Comparison of ENCODE assay signal across 7 mouse cellular contexts in genomic region chr14:119005834-119006233, GRCm38 (mm10).
DNase-seq lines count a peak whose midpoint lies in the region; ATAC-seq lines count a peak whose summit lies in the region.

No protein-coding gene starts in this region.

- WGBS in kidney, embryonic 16.5 days: 11% methylated on average over 5 of the region's 5 CpGs
- WGBS in hindbrain, embryonic 15.5 days: 12% methylated on average over 5 of the region's 5 CpGs
- 4% methylated on average over 5 of the region's 5 CpGs for WGBS in neural tube, embryonic 12.5 days

- peak overlapping the region; percentile 3; the same call in 1 of the 2 replicates for H3K4me3 ChIP-seq in kidney, embryonic 16.5 days (ENCODE audit: low read length)
- H3K4me3 ChIP-seq in hindbrain, embryonic 15.5 days: peak overlapping the region; percentile 48
- H3K4me3 ChIP-seq in neural tube, embryonic 12.5 days: no peak overlapping the region

- no peak for DNase-seq in kidney, adult 11 months
- peak; percentile 61 for DNase-seq in brain, adult 2 months (ENCODE audit: low read depth, low spot score)
- no peak for DNase-seq in spleen, postnatal 14 days (ENCODE audit: low spot score in 2 of 2)
- DNase-seq in gastrocnemius, adult 18-20 months (ENCODE audit: low spot score): no peak

- peaks cover 2% of the 10 kb centered on the region; the same call in 1 of the 2 replicates for H3K9me3 ChIP-seq in kidney, embryonic 16.5 days (ENCODE audit: low read length)
- H3K9me3 ChIP-seq in hindbrain, embryonic 15.5 days: no peaks in the 10 kb centered on the region
- no peaks in the 10 kb centered on the region for H3K9me3 ChIP-seq in neural tube, embryonic 12.5 days

- H3K9ac ChIP-seq in kidney, embryonic 16.5 days (replicated peaks; ENCODE audit: low read length): no peak overlapping the region
- H3K9ac ChIP-seq in hindbrain, embryonic 15.5 days: peak overlapping the region; percentile 37
- no peak overlapping the region for H3K9ac ChIP-seq in neural tube, embryonic 12.5 days

- no peak for ATAC-seq in kidney, embryonic 16.5 days (ENCODE audit: low FRiP score, low TSS enrichment)
- no peak for ATAC-seq in hindbrain, embryonic 15.5 days (ENCODE audit: low FRiP score, low read depth)
- ATAC-seq in neural tube, embryonic 12.5 days (ENCODE audit: low FRiP score, low read depth): peak; percentile 13; the same call in 1 of the 2 replicates

- H3K36me3 ChIP-seq in kidney, embryonic 16.5 days (ENCODE audit: insufficient read depth, low read length): peaks cover 10% of the 10 kb centered on the region
- H3K36me3 ChIP-seq in hindbrain, embryonic 15.5 days: peaks cover 8% of the 10 kb centered on the region
- peaks cover 13% of the 10 kb centered on the region for H3K36me3 ChIP-seq in neural tube, embryonic 12.5 days

- H3K4me1 ChIP-seq in kidney, embryonic 16.5 days (ENCODE audit: insufficient read depth, low read length): peaks cover 6% of the 10 kb centered on the region; the same call in 1 of the 2 replicates
- peaks cover 9% of the 10 kb centered on the region for H3K4me1 ChIP-seq in hindbrain, embryonic 15.5 days (replicated peaks)
- peaks cover 6% of the 10 kb centered on the region; the same call in 1 of the 2 replicates for H3K4me1 ChIP-seq in neural tube, embryonic 12.5 days

- H3K27me3 ChIP-seq in kidney, embryonic 16.5 days (ENCODE audit: insufficient read depth, low read length): no peaks in the 10 kb centered on the region
- no peaks in the 10 kb centered on the region for H3K27me3 ChIP-seq in hindbrain, embryonic 15.5 days
- H3K27me3 ChIP-seq in neural tube, embryonic 12.5 days (replicated peaks): no peaks in the 10 kb centered on the region

- H3K27ac ChIP-seq in kidney, embryonic 16.5 days (ENCODE audit: low read length): peak overlapping the region; percentile 50; the same call in 1 of the 2 replicates
- peak overlapping the region; percentile 75 for H3K27ac ChIP-seq in hindbrain, embryonic 15.5 days (replicated peaks)
- peak overlapping the region; percentile 16; the same call in 1 of the 2 replicates for H3K27ac ChIP-seq in neural tube, embryonic 12.5 days

- peak overlapping the region; percentile 62 for H3K4me2 ChIP-seq in kidney, embryonic 16.5 days (replicated peaks; ENCODE audit: low read depth, low read length)
- peak overlapping the region; percentile 73 for H3K4me2 ChIP-seq in hindbrain, embryonic 15.5 days
- H3K4me2 ChIP-seq in neural tube, embryonic 12.5 days (replicated peaks): peak overlapping the region; percentile 88

Comparison
In these comparisons a context has a peak if more than half of its experiments do, and no peak if none do; other contexts are left out.
1. H3K27ac ChIP-seq: peak in every context shown above with its lines; median percentile 75 in hindbrain, embryonic 15.5 days; 50 in kidney, embryonic 16.5 days; 16 in neural tube, embryonic 12.5 days.